Mouse (Mus musculus) T-helper 1 cell (primary cell): Measurements from ENCODE around the gene Kcnmb3.

Source experiments
- in situ Hi-C: fragments of 300-600 bp; cut with MboI, MseI; formaldehyde crosslinking; loops from one replicate; pipeline ENCODE4 v1.15.1; 2025; ENCODE audit warnings: high pct_unique_total_duplicates

Kcnmb3 gene

GRCm38 (mm10) chr3:32495856-32496710, 4.1 kb upstream of the Kcnmb3 start:
- in situ Hi-C loops, result loop anchor here (25.0 kb wide), 1 partner anchor 709 kb away; no protein-coding TSS in a partner anchor

GRCm38 (mm10) chr3:32495088-32495770, 3.2 kb upstream of the Kcnmb3 start:
- in situ Hi-C loops, result loop anchor here (25.0 kb wide), 1 partner anchor 708 kb away; no protein-coding TSS in a partner anchor

GRCm38 (mm10) chr3:32494387-32495087, 2.5 kb upstream of the Kcnmb3 start:
- in situ Hi-C loops, result loop anchor here (25.0 kb wide), 1 partner anchor 707 kb away; no protein-coding TSS in a partner anchor

DNA sequence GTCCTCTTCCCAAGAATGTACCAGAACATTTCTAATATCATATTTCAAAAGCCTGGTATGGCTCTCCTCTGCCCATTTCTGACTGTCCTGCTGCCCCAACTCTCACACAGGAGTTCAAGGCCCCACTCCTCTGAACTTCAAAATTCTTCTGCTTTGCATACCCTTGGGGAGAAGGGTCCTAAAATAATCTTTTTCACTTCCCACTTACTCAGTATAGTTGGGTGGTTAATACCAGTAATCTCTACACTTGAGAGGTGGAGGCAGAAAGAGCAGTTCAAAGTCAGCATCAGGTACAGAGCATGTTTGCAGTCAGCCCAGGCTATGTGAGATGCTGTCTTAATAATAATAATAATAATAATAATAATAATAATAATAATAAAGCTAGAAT, 1.1 kb downstream of the Kcnmb3 start:
- in situ Hi-C loops, result loop anchor here (25.0 kb wide), 1 partner anchor 704 kb away; no protein-coding TSS in a partner anchor

DNA sequence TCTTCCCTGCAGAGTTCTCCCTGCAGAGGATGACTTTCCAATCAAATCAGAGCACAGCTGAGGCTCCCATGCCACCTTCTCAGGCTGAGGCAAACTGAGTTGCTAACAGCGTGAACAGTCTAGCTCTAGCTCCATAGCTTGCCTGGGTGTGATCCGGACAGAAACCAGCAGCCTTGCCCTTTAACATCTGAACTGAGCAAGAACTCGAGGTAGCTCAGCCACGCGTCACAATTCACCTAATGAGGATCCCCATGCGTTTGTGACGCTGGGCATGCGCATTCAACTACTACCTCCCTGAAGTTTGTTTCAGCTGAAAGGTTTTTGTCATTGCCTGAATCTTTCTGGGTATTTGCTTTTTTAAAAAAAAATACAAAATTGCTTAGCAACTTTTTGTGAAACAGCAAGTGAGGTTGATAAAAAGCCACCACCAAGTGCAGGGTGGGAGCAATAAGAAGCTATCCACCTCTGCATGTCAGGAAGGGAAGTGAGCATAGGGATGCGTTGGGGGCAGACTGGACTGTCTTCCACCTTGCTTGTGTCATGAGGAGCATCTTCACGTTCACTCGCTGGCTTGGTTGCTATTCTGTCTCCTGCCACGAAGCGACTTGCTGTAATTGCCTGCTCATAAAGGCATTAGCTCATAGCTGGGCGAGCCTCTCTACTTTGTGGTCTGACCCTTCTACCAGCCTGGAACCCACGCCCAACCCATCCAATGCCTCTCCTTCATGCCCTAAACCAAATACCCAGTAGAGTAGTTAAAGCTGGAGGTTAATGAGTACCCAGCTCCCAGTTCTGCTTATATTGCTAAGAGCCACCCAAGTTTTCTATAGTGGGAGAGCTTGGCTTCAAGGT, 1.7 kb downstream of the Kcnmb3 start:
- in situ Hi-C loops, result loop anchor here (25.0 kb wide), 1 partner anchor 703 kb away; no protein-coding TSS in a partner anchor

- in situ Hi-C loops, result loop anchor here (25.0 kb wide), 1 partner anchor 701 kb away; no protein-coding TSS in a partner anchor
Measured at GRCm38 (mm10) chr3:32488172-32488571, 3.9 kb downstream of the Kcnmb3 start.

DNA sequence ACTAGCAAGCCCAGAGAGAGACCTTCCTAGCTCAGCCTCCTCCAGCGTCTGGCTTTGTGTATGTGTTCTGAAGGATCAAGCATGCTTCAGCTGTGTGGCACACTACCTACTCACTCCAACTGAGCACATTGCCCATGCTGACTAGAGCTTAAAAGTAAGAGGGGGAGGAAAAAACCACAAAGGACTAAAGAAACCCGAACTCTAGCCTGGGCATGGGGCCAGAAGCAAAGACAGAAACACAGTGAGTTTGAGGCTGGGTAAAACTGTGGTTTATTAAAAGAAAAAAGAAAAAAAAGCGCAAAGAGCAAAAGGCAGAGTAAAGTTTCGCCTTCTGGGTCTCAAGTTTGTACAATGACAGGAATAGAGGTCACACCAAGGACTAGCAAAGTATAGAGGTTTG, 5.5 kb downstream of the Kcnmb3 start:
- in situ Hi-C loops, result loop anchor here (25.0 kb wide), 1 partner anchor 699 kb away; no protein-coding TSS in a partner anchor

DNA sequence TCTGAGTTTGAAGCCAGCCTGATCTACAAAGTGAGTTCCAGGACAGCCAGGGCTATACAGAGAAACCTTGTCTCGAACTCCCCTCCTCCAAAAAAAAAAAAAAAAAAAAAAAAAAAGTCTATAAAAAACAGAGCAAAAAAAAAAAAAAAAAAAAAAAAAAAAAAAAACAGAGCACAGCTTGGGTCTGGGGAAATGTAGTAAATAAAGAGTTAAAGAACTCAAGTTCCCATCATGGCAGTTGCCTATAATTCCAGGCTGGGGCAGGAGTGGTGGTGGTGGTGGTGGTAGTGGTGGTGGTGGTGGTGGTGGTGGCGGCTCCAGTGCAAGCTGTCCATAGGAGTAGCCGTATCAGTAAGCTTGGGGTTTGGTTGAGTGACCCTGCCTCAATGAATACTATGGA, 9.0 kb downstream of the Kcnmb3 start:
- in situ Hi-C loops, result loop anchor here (25.0 kb wide), 1 partner anchor 696 kb away; no protein-coding TSS in a partner anchor

GRCm38 (mm10) chr3:32479961-32480360, 12.1 kb downstream of the Kcnmb3 start:
- in situ Hi-C loops, result loop anchor here (25.0 kb wide), 1 partner anchor 693 kb away; no protein-coding TSS in a partner anchor

DNA sequence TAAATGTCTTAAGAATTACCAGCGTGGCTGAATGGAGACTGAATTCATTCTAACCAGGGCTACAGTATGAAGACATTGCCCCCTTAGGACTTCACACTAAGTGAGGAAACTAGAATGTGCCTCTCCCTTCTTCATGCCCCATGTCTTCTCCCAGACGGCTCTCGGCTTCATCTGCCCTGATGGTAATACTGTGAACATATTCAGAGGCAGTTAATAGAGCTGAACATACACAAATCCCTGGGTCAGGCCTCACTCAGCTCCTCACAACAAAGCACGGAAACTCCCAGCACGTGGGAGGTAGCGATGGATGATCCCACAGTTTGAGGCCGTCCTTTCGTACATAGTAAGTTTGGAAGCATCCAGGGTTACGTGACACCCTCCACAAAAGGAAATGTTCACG, 18.8 kb downstream of the Kcnmb3 start:
- in situ Hi-C loops, result loop anchor here (25.0 kb wide), 1 partner anchor 839 kb away; no protein-coding TSS in a partner anchor

DNA sequence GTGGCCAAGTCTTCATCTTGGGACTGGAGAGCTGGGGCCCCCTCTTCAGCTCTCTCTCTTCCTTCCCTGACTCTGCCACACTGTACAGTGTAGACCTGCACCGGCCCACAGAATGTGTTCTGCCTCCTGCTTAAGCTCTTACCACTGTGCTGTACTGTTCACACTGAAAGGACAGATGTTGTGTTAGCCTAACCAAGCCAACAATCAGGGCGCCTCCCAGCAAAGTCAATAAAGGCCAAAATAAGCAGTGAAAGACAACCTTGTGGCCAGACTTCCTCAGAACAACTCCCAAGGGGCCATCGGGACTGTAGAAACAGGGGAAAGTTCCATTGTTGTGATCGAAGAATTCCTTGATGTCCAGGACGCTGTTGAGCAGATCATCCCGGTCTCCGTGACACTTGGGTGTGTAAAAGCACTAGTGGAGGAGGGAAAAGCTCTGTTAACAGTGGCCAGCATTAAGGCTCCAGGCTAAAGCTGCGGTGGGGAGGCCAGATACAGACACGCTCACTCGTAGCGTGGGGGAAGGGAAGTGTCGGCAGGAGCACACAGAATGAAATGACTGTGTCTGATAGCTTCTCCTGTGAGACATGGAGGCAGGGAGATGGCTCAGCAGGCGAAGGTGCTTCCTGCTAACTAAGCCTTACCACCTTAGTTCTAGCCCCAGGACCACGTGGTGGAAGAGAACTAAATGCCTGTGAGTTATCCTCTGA, 19.7 kb downstream of the Kcnmb3 start:
- in situ Hi-C loops, result loop anchor here (25.0 kb wide), 1 partner anchor 840 kb away; no protein-coding TSS in a partner anchor

GRCm38 (mm10) chr3:32471098-32471497, 20.9 kb downstream of the Kcnmb3 start:
- in situ Hi-C loops, result loop anchor here (25.0 kb wide), 1 partner anchor 841 kb away; no protein-coding TSS in a partner anchor

GRCm38 (mm10) chr3:32470449-32470848, 21.6 kb downstream of the Kcnmb3 start:
- in situ Hi-C loops, result loop anchor here (25.0 kb wide), 1 partner anchor 842 kb away; no protein-coding TSS in a partner anchor

DNA sequence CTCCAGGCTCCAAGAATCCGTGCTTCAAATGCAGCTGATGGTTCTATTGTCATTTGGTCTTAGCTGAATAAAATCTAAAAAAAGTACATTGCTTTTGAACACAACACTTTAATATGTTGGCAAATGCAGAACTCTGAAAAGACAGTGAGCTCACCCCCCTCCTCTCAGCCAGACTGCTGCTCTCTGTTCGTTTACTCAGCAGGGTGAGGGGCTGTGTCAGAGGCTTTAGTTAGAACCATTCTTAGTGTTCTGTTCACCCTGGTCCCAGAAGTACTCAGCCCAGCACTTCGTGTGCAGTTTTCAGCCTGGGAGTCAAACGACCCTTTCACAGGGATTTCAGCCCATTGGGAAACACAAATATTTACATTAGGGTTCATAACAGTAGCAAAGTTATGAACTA, 23.6 kb downstream of the Kcnmb3 start:
- in situ Hi-C loops, result loop anchor here (25.0 kb wide), 1 partner anchor 844 kb away; no protein-coding TSS in a partner anchor

- in situ Hi-C loops, result loop anchor here (25.0 kb wide), 1 partner anchor 845 kb away; no protein-coding TSS in a partner anchor
Measured at GRCm38 (mm10) chr3:32467321-32467720, 24.7 kb downstream of the Kcnmb3 start.

GRCm38 (mm10) chr3:32459777-32460176, 32.3 kb downstream of the Kcnmb3 start:
- in situ Hi-C loops, result loop anchor here (25.0 kb wide), 1 partner anchor 853 kb away; no protein-coding TSS in a partner anchor

DNA sequence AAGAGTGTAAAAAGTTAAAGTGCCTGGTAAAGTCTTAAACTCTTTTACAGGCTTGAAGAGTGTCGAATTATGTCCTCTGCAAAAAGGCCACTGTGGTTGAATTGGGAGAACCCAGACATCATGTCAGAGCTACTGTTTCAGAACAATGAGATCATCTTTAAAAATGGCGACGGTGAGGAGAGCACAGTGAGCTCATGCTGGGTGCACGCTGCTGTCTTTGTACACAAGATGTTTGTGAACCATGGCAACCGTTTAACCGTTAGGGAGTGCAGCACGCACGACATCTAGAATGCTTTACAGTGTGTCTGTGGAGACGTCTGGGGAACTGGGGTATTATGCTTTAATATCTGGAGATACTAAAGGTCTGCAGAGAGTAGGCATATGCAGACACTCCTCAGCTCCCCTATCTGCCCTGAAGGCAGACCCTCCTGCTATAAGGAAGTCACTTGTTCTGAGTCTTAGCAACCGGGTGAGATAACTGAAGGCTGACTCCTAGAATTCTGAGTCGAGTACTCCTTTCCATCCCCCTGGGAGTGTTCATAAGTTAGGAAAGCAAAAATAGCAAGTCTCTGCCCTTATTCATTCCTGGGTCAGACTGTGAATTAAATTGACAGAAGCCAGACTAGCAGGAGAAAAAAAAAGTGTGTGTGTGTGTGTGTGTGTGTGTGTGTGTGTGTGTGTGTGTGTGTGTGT, 37.6 kb downstream of the Kcnmb3 start:
- in situ Hi-C loops, result loop anchor here (25.0 kb wide), 1 partner anchor 858 kb away; no protein-coding TSS in a partner anchor

- in situ Hi-C loops, result no loop called here
Measured at GRCm38 (mm10) chr3:32441710-32442109, 50.3 kb downstream of the Kcnmb3 start.

GRCm38 (mm10) chr3:32438716-32439115, 53.3 kb downstream of the Kcnmb3 start:
- in situ Hi-C loops, result loop anchor here (10.0 kb wide), 1 partner anchor 54 kb away; no protein-coding TSS in a partner anchor
